Mouse (Mus musculus): ENCODE data around the gene Nprl2.

Nprl2 gene

GRCm38 (mm10) chr9:107568331-107569261, 26.6 kb downstream of the Nprl2 start:
- in situ Hi-C loops (cut with MboI; ENCODE audit: unreplicated experiment in 2 of 2): loop anchor here in 1 of 2 experiments (25.0 kb wide), 1 partner anchor 1381 kb away; the partner anchor contains the start of gene Ppm1m

DNA sequence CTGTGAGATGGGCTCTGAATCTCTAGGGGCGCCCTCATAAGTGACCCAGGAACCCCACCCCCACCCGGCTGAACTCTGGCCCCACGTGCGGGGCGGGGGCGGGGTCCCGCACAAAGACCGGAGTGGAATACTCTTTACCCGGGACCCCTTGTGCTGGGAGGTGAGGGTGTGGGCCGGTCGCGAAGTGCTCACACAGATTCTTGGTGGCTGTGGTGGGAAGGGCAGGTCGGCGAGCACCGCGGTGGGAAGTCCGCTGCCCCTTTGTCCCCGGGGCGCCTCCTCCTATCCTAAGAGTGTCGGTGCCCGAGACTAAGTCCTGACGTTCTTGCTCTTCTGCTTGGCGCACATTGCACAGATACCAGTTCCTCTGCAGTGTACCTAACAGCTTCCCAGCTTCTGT, 27.2 kb downstream of the Nprl2 start:
- in situ Hi-C loops (cut with MboI; ENCODE audit: unreplicated experiment in 2 of 2): loop anchor here in 1 of 2 experiments (25.0 kb wide), 1 partner anchor 1382 kb away; the partner anchor contains the start of gene Ppm1m

GRCm38 (mm10) chr9:107570016-107570415, 28.0 kb downstream of the Nprl2 start:
- in situ Hi-C loops (cut with MboI; ENCODE audit: unreplicated experiment in 2 of 2): loop anchor here in 1 of 2 experiments (25.0 kb wide), 1 partner anchor 1383 kb away; the partner anchor contains the start of gene Ppm1m

DNA sequence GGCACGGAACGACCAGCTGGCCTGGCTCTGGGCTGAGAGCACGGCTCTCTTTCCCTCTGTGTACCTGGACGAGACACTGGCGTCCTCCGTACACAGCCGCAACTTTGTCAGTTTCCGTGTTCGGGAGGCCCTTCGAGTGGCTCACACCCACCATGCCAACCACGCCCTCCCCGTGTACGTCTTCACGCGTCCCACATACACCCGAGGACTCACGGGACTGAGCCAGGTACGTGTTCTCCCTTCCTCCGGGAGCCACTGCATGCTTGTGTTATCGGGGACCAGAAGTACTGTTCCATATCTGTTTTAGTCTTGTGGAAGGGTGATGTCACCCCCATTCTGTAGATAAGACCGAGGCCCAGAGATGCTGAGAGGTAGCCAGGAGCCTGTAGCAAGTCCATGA, 28.8 kb downstream of the Nprl2 start:
- in situ Hi-C loops (cut with MboI; ENCODE audit: unreplicated experiment in 2 of 2): loop anchor here in 1 of 2 experiments (25.0 kb wide), 1 partner anchor 1384 kb away; the partner anchor contains the start of gene Ppm1m

DNA sequence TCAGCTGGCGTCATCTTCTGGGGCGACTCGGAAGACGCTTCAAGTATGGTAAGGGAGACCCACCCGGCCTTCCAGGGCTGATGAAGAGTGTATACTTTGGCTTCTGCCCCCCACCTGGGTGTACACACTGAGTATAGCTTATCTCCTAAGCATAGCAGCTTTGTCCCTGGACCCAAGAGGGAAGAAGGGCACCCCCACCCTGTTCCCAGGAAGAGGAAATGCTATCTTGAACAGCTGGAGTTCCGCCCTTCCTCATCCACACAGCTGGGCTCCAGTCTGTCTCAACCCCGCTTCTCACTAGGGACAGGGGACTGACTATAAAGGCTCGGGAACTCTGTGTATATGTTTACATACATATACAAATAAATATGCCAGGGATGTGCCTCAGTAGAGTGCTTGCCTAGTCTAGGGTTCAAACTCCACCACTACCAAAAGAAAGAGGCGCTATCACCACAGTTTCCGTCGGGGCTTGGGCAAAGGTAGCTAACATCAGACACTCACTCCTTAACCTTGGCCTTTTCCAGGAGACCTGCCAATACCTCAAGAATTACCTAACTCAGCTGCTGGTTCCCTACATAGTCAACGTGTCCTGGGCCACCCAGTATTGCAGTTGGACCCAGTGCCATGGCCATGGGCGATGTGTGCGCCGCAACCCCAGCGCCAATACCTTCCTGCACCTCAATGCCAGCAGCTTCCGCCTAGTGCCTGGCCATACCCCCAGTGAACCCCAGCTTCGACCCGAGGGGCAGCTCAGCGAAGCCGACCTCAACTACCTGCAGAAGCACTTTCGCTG, 29.7 kb downstream of the Nprl2 start:
- in situ Hi-C loops (cut with MboI; ENCODE audit: unreplicated experiment in 2 of 2): loop anchor here in 1 of 2 experiments (25.0 kb wide), 1 partner anchor 1384 kb away; the partner anchor contains the start of gene Ppm1m

DNA sequence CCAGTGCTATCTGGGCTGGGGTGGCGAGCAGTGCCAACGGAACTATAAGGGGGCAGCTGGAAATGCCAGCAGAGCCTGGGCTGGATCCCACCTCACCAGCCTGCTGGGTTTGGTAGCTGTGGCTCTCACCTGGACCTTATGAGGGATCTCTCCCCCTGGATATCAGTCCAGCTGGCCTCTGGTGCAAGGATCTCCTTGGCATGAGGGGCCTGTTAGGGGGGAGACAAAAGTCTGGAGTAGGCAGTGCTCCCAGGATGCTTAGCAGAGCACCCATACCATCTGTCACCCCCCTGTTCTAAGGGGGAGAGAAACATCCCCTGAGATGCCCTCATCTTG, 30.3 kb downstream of the Nprl2 start:
- in situ Hi-C loops (cut with MboI; ENCODE audit: unreplicated experiment in 2 of 2): loop anchor here in 1 of 2 experiments (25.0 kb wide), 1 partner anchor 1385 kb away; the partner anchor contains the start of gene Ppm1m

DNA sequence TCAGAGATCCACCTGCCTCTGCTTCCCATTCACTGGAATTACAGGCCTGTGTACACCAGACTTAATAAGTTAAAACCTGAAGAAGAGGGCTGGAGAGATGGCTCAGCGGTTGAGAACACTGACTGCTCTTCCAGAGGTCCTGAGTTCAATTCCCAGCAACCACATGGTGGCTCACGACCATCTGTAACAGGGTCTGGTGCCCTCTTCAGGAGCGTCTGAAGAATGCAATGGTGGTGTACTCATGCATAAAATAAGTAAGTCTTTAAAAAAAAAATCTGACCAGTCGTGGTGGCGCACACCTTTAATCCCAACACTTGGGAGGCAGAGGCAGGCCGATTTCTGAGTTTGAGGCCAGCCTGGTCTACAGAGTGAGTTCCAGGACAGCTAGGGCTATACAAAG, 31.7 kb downstream of the Nprl2 start:
- in situ Hi-C loops (cut with MboI; ENCODE audit: unreplicated experiment in 2 of 2): loop anchor here in 1 of 2 experiments (25.0 kb wide), 1 partner anchor 1386 kb away; the partner anchor contains the start of gene Ppm1m

GRCm38 (mm10) chr9:107575579-107576356, 33.7 kb downstream of the Nprl2 start:
- in situ Hi-C loops (cut with MboI; ENCODE audit: unreplicated experiment in 2 of 2): no loop called here

GRCm38 (mm10) chr9:107576357-107577107, 34.5 kb downstream of the Nprl2 start, which contains the start of gene Hyal1:
TSS of gene Hyal1 (plus strand) at chr9:107576927.
- in situ Hi-C loops (cut with MboI; ENCODE audit: unreplicated experiment in 2 of 2): no loop called here

GRCm38 (mm10) chr9:107577871-107578270, 35.8 kb downstream of the Nprl2 start:
- in situ Hi-C loops (cut with MboI; ENCODE audit: unreplicated experiment in 2 of 2): no loop called here

- in situ Hi-C loops (cut with MboI; ENCODE audit: unreplicated experiment in 2 of 2): no loop called here
These were observed 36.6 kb downstream of the Nprl2 start, which contains the start of gene Naa80 for GRCm38 (mm10) chr9:107578587-107578986. TSS of gene Naa80 (plus strand) at chr9:107578887.

GRCm38 (mm10) chr9:107579023-107579900, 37.2 kb downstream of the Nprl2 start:
- in situ Hi-C loops (cut with MboI; ENCODE audit: unreplicated experiment in 2 of 2): no loop called here

DNA sequence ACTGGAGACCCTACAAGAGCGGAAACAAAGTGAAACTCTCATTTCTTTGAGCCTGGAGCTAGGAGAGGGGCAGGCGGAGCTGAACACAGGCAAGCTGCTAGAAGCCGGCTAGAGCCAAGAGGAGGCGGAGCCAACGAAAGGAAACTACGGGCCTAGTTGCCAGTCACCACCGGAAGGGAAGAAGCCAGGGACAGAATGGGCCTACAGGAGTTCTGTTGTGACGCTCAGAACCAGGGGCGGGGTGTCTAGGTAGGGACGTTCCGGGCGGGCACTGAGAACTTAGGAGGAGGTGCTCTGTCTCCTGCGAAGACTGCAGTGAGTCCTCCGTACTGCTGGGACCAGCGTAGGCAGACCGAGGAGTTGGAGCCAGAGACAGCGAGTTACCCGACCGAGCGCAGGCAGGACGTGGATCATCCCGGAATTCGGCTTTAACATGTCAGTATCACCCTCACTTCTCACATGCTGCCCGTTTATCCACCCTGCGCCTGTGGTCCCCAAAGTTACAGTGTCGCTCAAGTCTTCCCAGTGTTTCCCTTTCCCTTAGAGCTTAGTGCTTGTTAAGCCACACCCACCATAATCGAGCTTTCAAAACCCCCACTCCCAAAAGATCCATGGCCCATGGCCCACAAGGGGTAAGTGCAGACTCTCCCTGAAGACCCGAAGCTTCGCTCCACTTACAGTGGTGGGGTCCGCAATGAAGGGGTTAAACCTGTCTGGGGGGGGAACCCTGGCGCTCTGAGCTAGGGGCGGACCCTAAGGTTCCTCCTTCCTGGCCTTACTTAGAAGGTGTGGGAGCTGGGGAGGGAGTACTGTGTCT, 38.7 kb downstream of the Nprl2 start, which contains the start of gene Hyal3:
Hyal3 (plus strand) TSS at position 318 of the 817 bp plus-strand sequence.
- in situ Hi-C loops (cut with MboI; ENCODE audit: unreplicated experiment in 2 of 2): no loop called here

- in situ Hi-C loops (cut with MboI; ENCODE audit: unreplicated experiment in 2 of 2): no loop called here
These were observed 39.6 kb downstream of the Nprl2 start for GRCm38 (mm10) chr9:107581584-107581983.

- in situ Hi-C loops (cut with MboI; ENCODE audit: unreplicated experiment in 2 of 2): no loop called here
These were observed 40.6 kb downstream of the Nprl2 start for GRCm38 (mm10) chr9:107582509-107583062.

DNA sequence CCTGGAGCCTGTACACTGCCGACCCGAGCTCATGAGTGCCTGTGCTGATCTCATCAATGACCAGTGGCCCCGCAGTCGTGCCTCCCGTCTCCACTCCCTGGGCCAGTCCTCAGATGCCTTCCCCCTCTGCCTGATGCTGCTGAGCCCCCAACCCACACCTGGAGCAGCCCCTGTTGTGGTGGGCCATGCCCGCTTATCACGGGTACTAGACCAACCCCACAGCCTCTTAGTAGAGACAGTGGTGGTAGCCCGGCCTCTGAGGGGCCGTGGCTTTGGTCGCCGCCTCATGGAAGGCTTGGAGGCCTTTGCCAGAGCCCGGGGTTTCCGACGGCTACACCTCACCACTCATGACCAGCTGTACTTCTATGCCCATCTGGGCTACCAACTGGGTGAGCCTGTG, 41.1 kb downstream of the Nprl2 start:
- in situ Hi-C loops (cut with MboI; ENCODE audit: unreplicated experiment in 2 of 2): no loop called here

- in situ Hi-C loops (cut with MboI; ENCODE audit: unreplicated experiment in 2 of 2): no loop called here
These were observed 44.5 kb downstream of the Nprl2 start for GRCm38 (mm10) chr9:107586504-107586903.

Data from v-Abl transformed pro-B cells (cell line).